Mouse (Mus musculus) limb, embryonic 14.5 days (tissue): ENCODE data around the gene 4921524J17Rik. TPM values are rescaled to one million over a fixed set of nuclear protein-coding genes. Genes with fewer than 3 reads are reported as not detected.
A peak's percentile ranks its signal among the peaks of the same experiment; 100 is the strongest.

Experiments
- ATAC-seq: fragments of 200-750 bp; cut with Nextera tagmentation; 2 replicates; pipeline ENCODE4 v1.8.0; 2017; ENCODE audit warnings: low read depth, moderate number of reproducible peaks, moderate TSS enrichment; ENCODE audit not compliant: low FRiP score
- DNase-seq: peaks from one replicate; pipeline ENCODE4 v3.0.0-alpha.2; 2015; ENCODE audit warnings: low spot score
- H3K27ac ChIP-seq: fragments of 300-500 bp; sonication (generic); replicated peaks from 2 replicates; pipeline ENCODE4 v1.5.1; 2014; ENCODE audit warnings: low read depth, mild to moderate bottlenecking, low read length, moderate library complexity, mixed read lengths
- H3K27me3 ChIP-seq: fragments of 300-500 bp; sonication (generic); 2 replicates; pipeline ENCODE4 v1.6.1; 2014; ENCODE audit warnings: low read length, mixed read lengths; ENCODE audit not compliant: control insufficient read depth, insufficient read depth
- H3K36me3 ChIP-seq: fragments of 300-500 bp; sonication (generic); 2 replicates; pipeline ENCODE4 v1.6.1; 2014; ENCODE audit warnings: mild to moderate bottlenecking, low read length, moderate library complexity, mixed read lengths; ENCODE audit not compliant: control insufficient read depth, insufficient read depth
- H3K4me1 ChIP-seq: fragments of 300-500 bp; sonication (generic); 2 replicates; pipeline ENCODE4 v1.6.1; 2014; ENCODE audit warnings: antibody characterized with exemption, low read length, mixed read lengths; ENCODE audit not compliant: control insufficient read depth, insufficient read depth
- H3K4me2 ChIP-seq: fragments of 300-500 bp; sonication (generic); replicated peaks from 2 replicates; pipeline ENCODE4 v1.6.1; 2014; ENCODE audit warnings: low read depth, mild to moderate bottlenecking, low read length, moderate library complexity; ENCODE audit not compliant: severe bottlenecking
- H3K4me3 ChIP-seq: fragments of 300-500 bp; sonication (generic); replicated peaks from 2 replicates; pipeline ENCODE4 v1.5.1; 2014; ENCODE audit warnings: low read length
- H3K9ac ChIP-seq: fragments of 300-500 bp; sonication (generic); 2 replicates; pipeline ENCODE4 v1.6.1; 2014; ENCODE audit warnings: mild to moderate bottlenecking, low read depth, low read length, moderate library complexity; ENCODE audit not compliant: severe bottlenecking
- H3K9me3 ChIP-seq: fragments of 300-500 bp; sonication (generic); 2 replicates; pipeline ENCODE4 v1.6.1; 2016; ENCODE audit warnings: low read length; ENCODE audit not compliant: control insufficient read depth
- POLR2A ChIP-seq: fragments of 200-500 bp; IDR thresholded peaks from 2 replicates; pipeline ENCODE4 v1.8.0; 2012; ENCODE audit warnings: inconsistent platforms, mild to moderate bottlenecking, moderate library complexity, borderline replicate concordance; ENCODE audit not compliant: insufficient read depth, insufficient read length; ENCODE audit errors: extremely low read depth
- WGBS: fragments of 180-500 bp; shearing (Covaris S2); extraction: QIAGEN DNeasy Blood & Tissue Kit; methylation state at CpG from one replicate; pipeline ENCODE4 v1.1.7; 2014; 5-methylcytosine and 5-hydroxymethylcytosine counted together
- polyA plus RNA-seq, 2 experiments: library from polyadenylated mRNA; depleted of rRNA in 1 of 2; stranded (reverse) in 1 of 2; unstranded in 1 of 2; fragments of >200 nt; fragmentation: Nextera tagmentation in 1 of 2; extraction: Ambion mirVana in 1 of 2; gene quantifications; 2 replicates each; pipeline versions ENCODE4 v1.2.1 to v1.2.3; 2012 to 2014

4921524J17Rik gene
- polyA plus RNA-seq, 2 experiments = 24.9 to 46.5 TPM

DNA sequence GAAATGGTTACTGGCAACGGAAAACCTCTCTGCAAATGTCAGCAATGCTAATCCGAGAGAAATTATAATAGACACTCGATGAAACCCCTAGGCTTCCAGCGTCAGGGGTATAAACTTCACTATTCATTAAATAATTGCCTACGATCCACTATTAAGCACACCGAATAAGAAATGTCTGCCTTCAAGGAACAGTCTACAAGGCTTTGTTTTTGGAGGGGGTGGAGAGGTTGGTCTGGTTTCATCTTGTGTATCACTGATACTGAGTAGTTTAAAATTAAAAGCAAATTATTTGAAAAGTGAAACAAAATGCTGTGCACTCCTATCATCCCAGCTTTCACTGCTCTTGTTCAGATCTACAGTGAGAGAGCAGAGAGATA lies 372 bp upstream of the 4921524J17Rik start:
- Histone ChIP-seq H3K9ac (0 out of 2 replicates have a peak overlapping the region, but pooled peaks have one; percentile 88), H3K27me3 (no peaks in the 10 kb centered on the region), H3K9me3 (no peaks in the 10 kb centered on the region), H3K4me3 (peak overlapping the region; percentile 74), H3K36me3 (no peaks in the 10 kb centered on the region), H3K4me2 (peak overlapping the region; percentile 52), H3K27ac (no peak overlapping the region; the same call in 1 of the 2 replicates), H3K4me1 (peaks cover 18% of the 10 kb centered on the region)
- no peak for TF ChIP-seq POLR2A
- peak; percentile 48 for ATAC-seq
- no peak for DNase-seq
- WGBS = 7% methylated on average over 6 of the region's 6 CpGs

DNA sequence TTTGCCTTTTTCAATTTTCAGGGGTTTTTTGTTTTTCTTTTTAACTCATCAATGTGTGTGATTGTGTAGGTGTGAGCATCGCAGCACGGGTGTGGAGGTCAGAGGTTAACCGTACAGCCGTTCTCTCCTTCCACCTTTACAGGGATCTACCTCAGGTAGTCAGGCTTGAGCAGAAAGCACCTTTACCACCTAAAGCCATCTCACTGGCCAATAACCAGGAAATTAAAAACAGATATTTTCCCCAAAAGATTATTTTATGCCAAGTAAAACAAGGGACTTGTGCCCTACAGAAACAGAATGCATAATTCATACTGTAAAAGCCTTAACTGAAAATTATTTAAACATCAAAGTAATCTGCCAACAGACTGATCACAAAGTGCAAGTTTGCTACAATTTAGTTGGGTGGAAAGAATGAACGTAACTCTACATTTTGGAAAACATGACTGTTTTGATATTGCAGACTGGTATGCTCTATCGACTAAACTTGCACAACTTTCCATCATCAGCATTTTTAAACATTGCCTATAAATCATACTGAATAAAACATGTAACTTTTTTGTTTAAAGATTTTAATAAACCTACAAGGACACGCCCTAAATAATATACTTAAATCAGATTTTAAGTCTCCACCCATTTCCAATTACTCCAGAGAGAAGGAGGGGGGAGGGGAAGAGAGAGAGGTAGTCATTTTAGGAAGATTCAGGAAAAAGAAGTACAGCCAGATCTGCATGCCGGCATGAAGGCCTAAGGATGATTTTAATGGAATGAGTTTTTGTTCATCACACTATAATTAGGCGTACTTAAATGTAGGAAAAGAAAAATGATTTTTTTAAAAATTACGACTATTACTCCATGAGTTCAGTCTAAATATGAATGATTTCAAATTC lies 1.1 kb downstream of the 4921524J17Rik start:
- peak overlapping the region; percentile 96 for H3K27ac ChIP-seq
- TF ChIP-seq POLR2A = no peak
- H3K4me2 ChIP-seq = peak overlapping the region; percentile 52
- WGBS = 7% methylated on average over 10 of the region's 10 CpGs
- H3K9ac ChIP-seq = peak overlapping the region; percentile 88
- ATAC-seq (no peak), DNase-seq (peak; percentile 49)
- H3K27me3 ChIP-seq = no peaks in the 10 kb centered on the region
- no peaks in the 10 kb centered on the region for H3K36me3 ChIP-seq
- H3K9me3 ChIP-seq = no peaks in the 10 kb centered on the region
- peaks cover 18% of the 10 kb centered on the region for H3K4me1 ChIP-seq
- H3K4me3 ChIP-seq = peak overlapping the region; percentile 74

DNA sequence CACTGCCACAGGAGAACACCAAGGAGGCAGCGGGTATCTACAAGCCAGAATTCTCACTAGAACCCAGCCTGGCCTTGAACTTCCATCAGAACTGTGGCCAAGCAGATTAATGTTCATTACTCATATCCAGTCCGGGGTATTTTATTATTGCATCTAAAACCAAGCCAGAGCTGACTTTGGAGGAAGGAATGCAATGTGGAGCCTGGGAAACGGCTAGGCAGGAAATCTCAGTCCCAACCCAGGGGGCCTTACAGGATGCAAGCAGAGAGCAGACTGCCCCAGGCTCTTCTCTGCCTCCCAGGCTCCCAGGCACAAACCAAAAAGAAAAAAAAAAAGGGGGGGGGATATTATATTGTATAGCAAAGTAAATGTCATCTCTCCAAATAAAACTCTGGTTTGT lies 1.8 kb downstream of the 4921524J17Rik start:
- ATAC-seq (no peak), DNase-seq (peak; percentile 61)
- no peaks in the 10 kb centered on the region for H3K9me3 ChIP-seq
- peaks cover 18% of the 10 kb centered on the region for H3K4me1 ChIP-seq
- peak overlapping the region; percentile 52 for H3K4me2 ChIP-seq
- H3K27me3 ChIP-seq = no peaks in the 10 kb centered on the region
- peak overlapping the region; percentile 41; the same call in 1 of the 2 replicates for H3K27ac ChIP-seq
- H3K4me3 ChIP-seq = peak overlapping the region; percentile 74
- no peak for TF ChIP-seq POLR2A
- WGBS = 22% methylated on average over 3 of the region's 3 CpGs
- no peaks in the 10 kb centered on the region for H3K36me3 ChIP-seq
- peak overlapping the region; percentile 88; the same call in 1 of the 2 replicates for H3K9ac ChIP-seq

DNA sequence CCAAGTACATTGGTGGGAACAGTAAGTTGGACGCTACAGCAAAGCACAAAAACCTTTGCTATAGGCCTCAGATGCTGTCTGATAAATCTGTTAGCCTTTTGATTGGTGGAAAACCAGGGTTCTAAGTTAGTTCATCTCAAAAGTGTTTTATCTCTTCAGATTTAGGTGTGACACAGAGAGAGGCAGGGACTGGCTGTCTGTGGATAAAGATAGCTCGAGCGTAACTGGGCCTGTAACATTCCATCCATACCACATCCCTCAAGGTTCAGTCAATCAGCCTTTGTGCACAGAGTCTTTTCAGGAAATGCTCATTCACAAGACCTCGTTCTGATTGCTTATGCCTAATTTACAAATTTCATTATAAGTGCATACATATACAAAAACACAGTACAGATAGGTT lies 3.4 kb downstream of the 4921524J17Rik start:
- H3K4me3 ChIP-seq = 0 out of 2 replicates have a peak overlapping the region, but pooled peaks have one; percentile 5
- no peak for TF ChIP-seq POLR2A
- H3K36me3 ChIP-seq = no peaks in the 10 kb centered on the region
- peaks cover 18% of the 10 kb centered on the region for H3K4me1 ChIP-seq
- no peak for DNase-seq
- no peaks in the 10 kb centered on the region for H3K27me3 ChIP-seq
- 32% methylated on average over 4 of the region's 4 CpGs for WGBS
- 0 out of 2 replicates have a peak overlapping the region, but pooled peaks have one; percentile 19 for H3K27ac ChIP-seq
- H3K9me3 ChIP-seq = no peaks in the 10 kb centered on the region
- H3K4me2 ChIP-seq = peak overlapping the region; percentile 10; the same call in 1 of the 2 replicates
- no peak for ATAC-seq
- 0 out of 2 replicates have a peak overlapping the region, but pooled peaks have one; percentile 12 for H3K9ac ChIP-seq

DNA sequence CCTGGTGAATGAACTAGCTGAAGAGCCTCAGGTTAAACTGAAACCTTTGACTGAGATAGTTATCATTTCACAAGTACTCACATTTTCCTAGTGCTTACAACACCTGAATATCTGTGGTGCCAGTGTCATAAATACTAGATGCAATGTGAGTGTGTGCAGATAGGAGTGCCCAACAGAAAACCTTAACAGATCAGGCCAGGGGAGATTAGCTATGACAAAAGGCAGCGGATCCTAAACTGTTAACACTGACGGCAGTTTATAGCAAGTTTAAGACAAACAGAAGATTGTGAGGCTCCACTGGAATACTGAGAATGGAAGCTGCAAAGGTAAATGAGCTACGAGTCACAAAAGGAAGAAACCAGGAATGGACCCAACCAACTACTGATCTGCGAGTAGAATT lies 5.6 kb downstream of the 4921524J17Rik start:
- Histone ChIP-seq H3K27ac (no peak overlapping the region), H3K36me3 (no peaks in the 10 kb centered on the region; the same call in 1 of the 2 replicates), H3K27me3 (no peaks in the 10 kb centered on the region), H3K4me2 (no peak overlapping the region), H3K9me3 (no peaks in the 10 kb centered on the region), H3K4me1 (peaks cover 18% of the 10 kb centered on the region), H3K4me3 (no peak overlapping the region), H3K9ac (no peak overlapping the region)
- no peak for TF ChIP-seq POLR2A
- DNase-seq (no peak), ATAC-seq (no peak)
- WGBS = 81% methylated on average over 4 of the region's 4 CpGs
